In the genomic region with DNA sequence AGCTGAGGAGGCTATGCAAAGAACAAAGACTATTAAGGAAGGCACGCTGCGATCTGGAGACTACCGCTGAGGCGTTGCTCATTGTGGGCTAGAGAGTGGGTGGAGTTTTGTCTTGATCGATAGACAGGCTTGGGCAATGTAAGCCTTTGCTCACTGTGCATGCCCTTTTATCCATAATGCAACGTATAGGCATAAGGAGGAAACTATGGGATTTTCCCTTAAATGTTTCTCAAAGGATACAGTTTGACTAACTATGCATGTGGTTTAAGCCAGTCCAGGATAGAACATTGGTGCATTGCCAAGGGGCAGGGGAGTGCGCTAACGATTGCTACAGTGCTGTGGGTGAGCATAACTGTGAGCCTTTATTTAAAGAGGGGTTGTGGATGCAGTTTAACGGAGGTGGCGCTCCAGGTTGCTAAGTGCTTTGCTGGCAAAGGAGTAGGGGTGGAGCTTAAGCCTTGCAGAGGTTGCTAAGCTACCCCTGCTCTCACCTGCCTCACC, we compare ENCODE assay signal across 8 mouse cellular contexts. TPM values are rescaled to one million over a fixed set of nuclear protein-coding genes. Genes with fewer than 3 reads are reported as not detected.
DNase-seq lines count a peak whose midpoint lies in the region; ATAC-seq and TF ChIP-seq lines count a peak whose summit lies in the region.

No protein-coding gene starts in this region.

- peak; percentile 62 for ATAC-seq in neural tube, embryonic 11.5 days (ENCODE audit: insufficient read depth, low FRiP score, low TSS enrichment)
- peak; percentile 76 for ATAC-seq in forebrain, embryonic 11.5 days (replicated peaks; ENCODE audit: low FRiP score)
- ATAC-seq in intestine, postnatal 0 days, result peak; percentile 31; the same call in 1 of the 2 replicates
- ATAC-seq in neural tube, embryonic 12.5 days (ENCODE audit: low FRiP score, low read depth), result peak; percentile 76

- no peak overlapping the region for H3K9ac ChIP-seq in neural tube, embryonic 11.5 days (ENCODE audit: low read length)
- no peak overlapping the region for H3K9ac ChIP-seq in forebrain, embryonic 11.5 days (ENCODE audit: low read length)
- no peak overlapping the region for H3K9ac ChIP-seq in intestine, postnatal 0 days (ENCODE audit: low read depth, low read length)
- H3K9ac ChIP-seq in neural tube, embryonic 12.5 days, result peak overlapping the region; percentile 48

- H3K4me3 ChIP-seq in neural tube, embryonic 11.5 days (ENCODE audit: low read depth, low read length), result peak overlapping the region; percentile 4
- H3K4me3 ChIP-seq in forebrain, embryonic 11.5 days (ENCODE audit: low read depth, low read length), result peak overlapping the region; percentile 24
- H3K4me3 ChIP-seq in intestine, postnatal 0 days (ENCODE audit: low read depth, low read length), result no peak overlapping the region
- H3K4me3 ChIP-seq in limb, embryonic 10.5 days, result peak overlapping the region; percentile 48
- peak overlapping the region; percentile 37 for H3K4me3 ChIP-seq in neural tube, embryonic 12.5 days

- intact Hi-C loops in gastrocnemius, postnatal 14 days (cut with DNase I; ENCODE audit: low total_unique reads), result loop anchor here (5.0 kb wide), 1 partner anchor 153 kb away; no protein-coding TSS in a partner anchor

- H3K9me3 ChIP-seq in neural tube, embryonic 11.5 days (ENCODE audit: control insufficient read depth, low read length), result no peaks in the 10 kb centered on the region
- no peaks in the 10 kb centered on the region for H3K9me3 ChIP-seq in forebrain, embryonic 11.5 days (ENCODE audit: control insufficient read depth, low read length)
- H3K9me3 ChIP-seq in intestine, postnatal 0 days (ENCODE audit: control insufficient read depth), result no peaks in the 10 kb centered on the region
- no peaks in the 10 kb centered on the region for H3K9me3 ChIP-seq in limb, embryonic 10.5 days (replicated peaks)
- H3K9me3 ChIP-seq in neural tube, embryonic 12.5 days, result no peaks in the 10 kb centered on the region

- DNase-seq in neural tube, embryonic 11.5 days (ENCODE audit: low spot score), result peak; percentile 45
- DNase-seq in neural tube, embryonic 10.5 days (ENCODE audit: extremely low spot score, low spot score), result no peak
- DNase-seq in forebrain, embryonic 11.5 days (ENCODE audit: low spot score), result no peak
- peak; percentile 36 for DNase-seq in limb, embryonic 10.5 days (ENCODE audit: low spot score)
- DNase-seq in gastrocnemius, adult 8-10 months (ENCODE audit: low spot score in 2 of 2), result no peak
- no peak for DNase-seq in gastrocnemius, postnatal 14 days

- TF ChIP-seq CTCF in intestine, postnatal 0 days (IDR thresholded peaks at IDR 0.05; ENCODE audit: low read depth), result peak; percentile 28

- H3K4me1 ChIP-seq in neural tube, embryonic 11.5 days (ENCODE audit: control insufficient read depth, insufficient read depth, low read length), result no peaks in the 10 kb centered on the region
- no peaks in the 10 kb centered on the region for H3K4me1 ChIP-seq in forebrain, embryonic 11.5 days (replicated peaks; ENCODE audit: control insufficient read depth, insufficient read depth, low read length)
- H3K4me1 ChIP-seq in intestine, postnatal 0 days (replicated peaks; ENCODE audit: control insufficient read depth, insufficient read depth, low read length), result no peaks in the 10 kb centered on the region
- H3K4me1 ChIP-seq in limb, embryonic 10.5 days, result peaks cover 9% of the 10 kb centered on the region
- H3K4me1 ChIP-seq in neural tube, embryonic 12.5 days, result peaks cover 6% of the 10 kb centered on the region

- H3K4me2 ChIP-seq in neural tube, embryonic 11.5 days (ENCODE audit: low read depth), result peak overlapping the region; percentile 27
- peak overlapping the region; percentile 35 for H3K4me2 ChIP-seq in forebrain, embryonic 11.5 days (ENCODE audit: low read depth, low read length, severe bottlenecking)
- H3K4me2 ChIP-seq in intestine, postnatal 0 days (replicated peaks; ENCODE audit: low read depth), result peak overlapping the region; percentile 57
- peak overlapping the region; percentile 58 for H3K4me2 ChIP-seq in neural tube, embryonic 12.5 days (replicated peaks)

- 7% methylated on average over 10 of the region's 10 CpGs for WGBS in neural tube, embryonic 11.5 days
- 3% methylated on average over 10 of the region's 10 CpGs for WGBS in forebrain, embryonic 11.5 days
- WGBS in intestine, postnatal 0 days, result 5% methylated on average over 10 of the region's 10 CpGs
- WGBS in limb, embryonic 10.5 days, result 5% methylated on average over 10 of the region's 10 CpGs
- 7% methylated on average over 10 of the region's 10 CpGs for WGBS in neural tube, embryonic 12.5 days

- no peak overlapping the region for H3K27ac ChIP-seq in neural tube, embryonic 11.5 days (ENCODE audit: low read depth, low read length)
- no peak overlapping the region for H3K27ac ChIP-seq in forebrain, embryonic 11.5 days (ENCODE audit: low read depth, low read length)
- no peak overlapping the region for H3K27ac ChIP-seq in intestine, postnatal 0 days (ENCODE audit: low read depth, low read length)
- no peak overlapping the region for H3K27ac ChIP-seq in limb, embryonic 10.5 days
- H3K27ac ChIP-seq in neural tube, embryonic 12.5 days, result no peak overlapping the region

- no peaks in the 10 kb centered on the region for H3K27me3 ChIP-seq in neural tube, embryonic 11.5 days (ENCODE audit: control insufficient read depth, insufficient read depth, low read length)
- no peaks in the 10 kb centered on the region for H3K27me3 ChIP-seq in forebrain, embryonic 11.5 days (ENCODE audit: control insufficient read depth, insufficient read depth, low read length)
- no peaks in the 10 kb centered on the region for H3K27me3 ChIP-seq in intestine, postnatal 0 days (replicated peaks; ENCODE audit: control insufficient read depth, insufficient read depth, low read length)
- H3K27me3 ChIP-seq in limb, embryonic 10.5 days (ENCODE audit: low read depth, poor library complexity, severe bottlenecking), result no peaks in the 10 kb centered on the region
- H3K27me3 ChIP-seq in neural tube, embryonic 12.5 days (replicated peaks), result no peaks in the 10 kb centered on the region

- H3K36me3 ChIP-seq in neural tube, embryonic 11.5 days (ENCODE audit: control insufficient read depth, insufficient read depth, low read length), result no peaks in the 10 kb centered on the region
- no peaks in the 10 kb centered on the region for H3K36me3 ChIP-seq in forebrain, embryonic 11.5 days (ENCODE audit: control insufficient read depth, insufficient read depth, low read length)
- H3K36me3 ChIP-seq in intestine, postnatal 0 days (ENCODE audit: control insufficient read depth, insufficient read depth), result no peaks in the 10 kb centered on the region
- no peaks in the 10 kb centered on the region for H3K36me3 ChIP-seq in limb, embryonic 10.5 days
- H3K36me3 ChIP-seq in neural tube, embryonic 12.5 days, result no peaks in the 10 kb centered on the region

RNA-seq across cellular contexts. Expression of gene Asb5, which starts 20.1 kb away (rescaled TPM):
- polyA plus RNA-seq in neural tube, embryonic 11.5 days (2014; fragmentation: Nextera tagmentation; extraction: Ambion mirVana), result 4.7 and 6.9 TPM in 2 replicates
- 4.2 and 8.2 TPM in 2 replicates for polyA plus RNA-seq in forebrain, embryonic 11.5 days (2014; fragmentation: Nextera tagmentation; extraction: Ambion mirVana)
- polyA plus RNA-seq in intestine, postnatal 0 days (2015; fragmentation: Nextera tagmentation; extraction: Ambion mirVana), result 2.8 and 3.2 TPM in 2 replicates
- 6.2 and 9.5 TPM in 2 replicates for polyA plus RNA-seq in limb, embryonic 10.5 days (2016; fragmentation: Nextera tagmentation; extraction: Ambion mirVana)
- 7.7 and 8.1 TPM in 2 replicates for polyA plus RNA-seq in neural tube, embryonic 12.5 days (2016; fragmentation: Nextera tagmentation; extraction: Ambion mirVana)
- 100 to 1,000 TPM; 183 to 235 (median 201) TPM for total RNA-seq in gastrocnemius, adult 8-10 months (2022)
- total RNA-seq in gastrocnemius, postnatal 14 days (2021), result 100 to 1,000 TPM; 107 to 130 TPM

RNA-seq across cellular contexts. Expression of gene Spcs3, which starts 20.5 kb away (rescaled TPM):
- polyA plus RNA-seq in neural tube, embryonic 11.5 days (2014; fragmentation: Nextera tagmentation; extraction: Ambion mirVana), result 80.8 and 84.6 TPM in 2 replicates
- polyA plus RNA-seq in forebrain, embryonic 11.5 days (2014; fragmentation: Nextera tagmentation; extraction: Ambion mirVana), result 84.3 and 85.8 TPM in 2 replicates
- 33.6 and 35.3 TPM in 2 replicates for polyA plus RNA-seq in intestine, postnatal 0 days (2015; fragmentation: Nextera tagmentation; extraction: Ambion mirVana)
- 95.8 and 104 TPM in 2 replicates for polyA plus RNA-seq in limb, embryonic 10.5 days (2016; fragmentation: Nextera tagmentation; extraction: Ambion mirVana)
- polyA plus RNA-seq in neural tube, embryonic 12.5 days (2016; fragmentation: Nextera tagmentation; extraction: Ambion mirVana), result 69.5 and 71.3 TPM in 2 replicates
- total RNA-seq in gastrocnemius, adult 8-10 months (2022), result 10 to 100 TPM; 25.4 to 29.8 (median 27.3) TPM
- 10 to 100 TPM; 18.4 to 21.9 TPM for total RNA-seq in gastrocnemius, postnatal 14 days (2021)

Comparison
In these comparisons a context has a peak if more than half of its experiments do, and no peak if none do; other contexts are left out.
1. DNase-seq: peak in neural tube, embryonic 11.5 days (single experiment) and limb, embryonic 10.5 days (single experiment); none in neural tube, embryonic 10.5 days (single experiment), forebrain, embryonic 11.5 days (single experiment), gastrocnemius, adult 8-10 months (0 of 2) and gastrocnemius, postnatal 14 days (single experiment).
2. Peak in every context shown above with its lines, with median percentiles within 50 percentile points of each other: ATAC-seq and H3K4me2 ChIP-seq.